Comparison of ENCODE assay signal across 19 mouse cellular contexts in genomic region chr17:48643533-48644019, GRCm38 (mm10).
"Had no signal": no experiment of that assay in that cellular context is flagged by ENCODE, and none has a peak within 500 bp of the region (broad histone marks: within the 10 kb centered on the region; RNA-seq: fewer than 3 reads in every experiment).

No protein-coding gene starts in this region.

- H3K9ac ChIP-seq: limb, embryonic 13.5 days; liver, embryonic 12.5 days; liver, embryonic 15.5 days had no signal

- H3K9me3 ChIP-seq: limb, embryonic 10.5 days; limb, embryonic 13.5 days; liver, embryonic 12.5 days; liver, embryonic 15.5 days had no signal

- DNase-seq: kidney, adult 8-10 months; kidney, postnatal 14 days; layer of hippocampus, adult 9-11 months; liver; lung, postnatal 10 days; midbrain, embryonic 14.5 days; right cerebral cortex, postnatal 14 days; right cerebral cortex, postnatal 4 days; thymus, adult 2 months; thymus, postnatal 14 days; thymus, postnatal 4 days had no signal

- H3K4me2 ChIP-seq: limb, embryonic 13.5 days; liver, embryonic 12.5 days; liver, embryonic 15.5 days; midbrain, embryonic 11.5 days had no signal

- H3K27ac ChIP-seq: layer of hippocampus, adult 2 months; limb, embryonic 10.5 days; limb, embryonic 13.5 days; liver, embryonic 12.5 days; liver, embryonic 15.5 days; stomach, postnatal 0 days had no signal

- H3K4me1 ChIP-seq: liver, embryonic 12.5 days; liver, embryonic 15.5 days had no signal

- ATAC-seq: intestine, postnatal 0 days; liver, embryonic 12.5 days had no signal

- H3K36me3 ChIP-seq: limb, embryonic 10.5 days; limb, embryonic 13.5 days; liver, embryonic 12.5 days; liver, embryonic 15.5 days had no signal

- H3K27me3 ChIP-seq: limb, embryonic 13.5 days; liver, embryonic 15.5 days had no signal

- H3K4me3 ChIP-seq: layer of hippocampus, adult 2 months; limb, embryonic 10.5 days; limb, embryonic 13.5 days; liver, embryonic 12.5 days; liver, embryonic 15.5 days had no signal
